Mouse (Mus musculus) intestine, embryonic 15.5 days (tissue): ENCODE measurements around the gene Elmod3. TPM values are rescaled to one million over a fixed set of nuclear protein-coding genes. Genes with fewer than 3 reads are reported as not detected.

Experiments
- ATAC-seq: fragments of 200-750 bp; cut with Nextera tagmentation; 2 replicates; pipeline ENCODE4 v1.8.0; 2017; ENCODE audit warnings: moderate TSS enrichment, moderate library complexity
- H3K27ac ChIP-seq: fragments of 300-500 bp; sonication (generic); 2 replicates; pipeline ENCODE4 v1.5.1; 2015; ENCODE audit warnings: mild to moderate bottlenecking, inconsistent platforms
- H3K27me3 ChIP-seq: fragments of 300-500 bp; sonication (generic); replicated peaks from 2 replicates; pipeline ENCODE4 v1.6.1; 2015; ENCODE audit warnings: inconsistent platforms
- H3K36me3 ChIP-seq: fragments of 300-500 bp; sonication (generic); 2 replicates; pipeline ENCODE4 v1.6.1; 2015; ENCODE audit warnings: inconsistent platforms
- H3K4me1 ChIP-seq: fragments of 300-500 bp; sonication (generic); replicated peaks from 2 replicates; pipeline ENCODE4 v1.6.1; 2015; ENCODE audit warnings: inconsistent platforms
- H3K4me2 ChIP-seq: fragments of 300-500 bp; sonication (generic); replicated peaks from 2 replicates; pipeline ENCODE4 v1.6.1; 2015; ENCODE audit warnings: mild to moderate bottlenecking, inconsistent platforms
- H3K4me3 ChIP-seq: fragments of 300-500 bp; sonication (generic); replicated peaks from 2 replicates; pipeline ENCODE4 v1.5.1; 2015; ENCODE audit warnings: inconsistent platforms
- H3K9ac ChIP-seq: fragments of 300-500 bp; sonication (generic); 2 replicates; pipeline ENCODE4 v1.6.1; 2015; ENCODE audit warnings: inconsistent platforms
- H3K9me3 ChIP-seq: fragments of 300-500 bp; sonication (generic); 2 replicates; pipeline ENCODE4 v1.6.1; 2016; ENCODE audit warnings: inconsistent platforms
- WGBS: fragments of 180-500 bp; shearing (Covaris S2); methylation state at CpG from one replicate; pipeline ENCODE4 v1.1.7; 2015; 5-methylcytosine and 5-hydroxymethylcytosine counted together
- polyA plus RNA-seq: library from polyadenylated mRNA; unstranded; fragments of >200 nt; fragmentation: Nextera tagmentation; extraction: Ambion mirVana; gene quantifications from 2 replicates; pipeline ENCODE4 v1.2.1, GENCODE M21; 2015

Elmod3 gene
- polyA plus RNA-seq, 1 experiment from 2014 or later: 14.3 TPM

DNA sequence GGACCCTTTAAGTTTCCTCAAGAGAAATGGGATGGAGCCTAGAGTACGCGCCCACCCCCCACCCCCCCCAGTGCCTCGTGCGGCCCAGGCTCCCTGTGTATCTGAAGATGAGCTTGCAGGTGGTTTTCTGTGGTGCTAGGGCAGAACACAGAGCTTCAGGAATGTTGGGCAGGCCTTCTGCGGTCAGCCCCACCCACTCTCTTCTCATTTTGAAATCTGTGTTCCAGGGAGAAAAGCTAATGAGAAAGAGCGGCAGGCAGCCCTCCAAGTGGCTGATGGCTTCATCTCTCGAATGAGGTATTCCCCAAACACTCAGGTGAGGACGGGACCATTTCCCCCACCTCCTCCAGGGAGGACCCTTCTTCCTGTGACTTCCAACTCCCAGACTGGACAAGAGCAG lies 37.4 kb downstream of the Elmod3 start:
- no peak overlapping the region for H3K9ac ChIP-seq
- H3K4me2 ChIP-seq: no peak overlapping the region
- no peaks in the 10 kb centered on the region for H3K9me3 ChIP-seq
- no peak overlapping the region for H3K4me3 ChIP-seq
- H3K27ac ChIP-seq: no peak overlapping the region
- H3K27me3 ChIP-seq: no peaks in the 10 kb centered on the region
- ATAC-seq: no peak
- H3K36me3 ChIP-seq: no peaks in the 10 kb centered on the region
- H3K4me1 ChIP-seq: peaks cover 4% of the 10 kb centered on the region
- WGBS: 68% methylated on average over 8 of the region's 8 CpGs

DNA sequence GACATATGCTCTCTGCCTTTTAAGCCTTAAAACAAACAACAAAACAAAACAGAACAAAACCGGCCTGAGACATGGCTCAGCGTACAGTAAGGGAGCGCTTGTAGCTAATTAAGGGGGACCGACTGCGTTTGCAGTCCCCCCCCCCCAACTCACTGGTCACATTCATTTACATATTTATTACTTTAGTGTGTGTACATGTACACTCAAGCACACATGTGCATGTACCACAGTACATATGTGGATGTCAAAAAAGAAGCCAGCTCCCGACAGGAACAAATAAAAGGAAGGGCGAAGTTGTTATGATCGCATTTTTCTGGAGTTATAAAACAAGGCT lies 45.2 kb downstream of the Elmod3 start:
- WGBS: 15% methylated on average over 8 of the region's 8 CpGs
- Histone ChIP-seq H3K4me1 (peaks cover 35% of the 10 kb centered on the region), H3K4me3 (peak overlapping the region; percentile 30), H3K9me3 (no peaks in the 10 kb centered on the region), H3K36me3 (no peaks in the 10 kb centered on the region), H3K27ac (peak overlapping the region; percentile 86), H3K4me2 (peak overlapping the region; percentile 71), H3K9ac (peak overlapping the region; percentile 51), H3K27me3 (no peaks in the 10 kb centered on the region)
- peak; percentile 52 for ATAC-seq

DNA sequence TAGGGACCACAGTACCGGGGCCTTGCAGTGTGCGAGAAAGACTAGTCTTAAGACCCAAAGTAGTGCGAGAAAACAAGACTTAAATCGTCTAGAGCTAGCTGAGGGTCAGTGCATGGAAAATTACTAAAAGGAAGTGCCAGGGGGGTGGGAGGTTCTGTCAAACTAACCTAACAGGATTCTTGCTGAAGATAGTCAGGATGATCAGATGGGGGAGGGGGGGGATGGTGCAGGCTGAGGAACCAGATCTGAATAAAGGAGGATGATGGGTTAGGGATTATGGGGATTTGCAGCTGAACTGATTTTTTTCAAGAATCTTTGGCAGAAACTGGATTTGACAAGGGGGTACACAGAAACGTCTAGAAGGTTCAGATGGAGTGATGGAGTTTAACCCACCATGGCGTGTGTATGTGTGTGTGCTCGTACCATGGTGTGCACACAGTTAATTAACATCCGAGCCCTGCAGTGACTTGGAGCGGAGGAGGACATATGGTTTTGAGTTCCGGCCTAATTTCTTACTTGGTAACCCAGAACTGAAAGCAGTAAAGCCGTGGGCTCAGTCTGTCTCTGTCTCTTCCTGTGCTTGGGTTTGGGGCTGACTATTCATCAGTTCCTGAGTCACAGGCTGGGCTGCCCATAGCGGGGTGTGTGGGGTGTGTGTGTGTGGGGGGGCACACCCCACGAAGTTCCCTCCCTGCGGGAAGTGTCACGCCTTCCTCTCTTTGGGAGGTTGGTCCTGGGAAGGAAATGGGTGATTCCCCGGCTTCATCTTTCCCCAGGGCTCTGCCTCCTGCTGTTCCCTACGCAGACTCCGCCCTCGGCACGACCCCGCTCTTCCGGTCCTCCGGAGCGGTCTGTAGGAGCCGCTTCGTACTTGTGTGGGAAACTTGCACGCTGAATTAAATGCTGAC lies 45.8 kb downstream of the Elmod3 start:
- Histone ChIP-seq H3K9ac (peak overlapping the region; percentile 51), H3K4me3 (peak overlapping the region; percentile 30), H3K27ac (peak overlapping the region; percentile 86), H3K27me3 (no peaks in the 10 kb centered on the region), H3K9me3 (no peaks in the 10 kb centered on the region), H3K4me2 (peak overlapping the region; percentile 71), H3K4me1 (peaks cover 35% of the 10 kb centered on the region), H3K36me3 (no peaks in the 10 kb centered on the region)
- WGBS: 12% methylated on average over 27 of the region's 27 CpGs
- peak; percentile 91 for ATAC-seq

DNA sequence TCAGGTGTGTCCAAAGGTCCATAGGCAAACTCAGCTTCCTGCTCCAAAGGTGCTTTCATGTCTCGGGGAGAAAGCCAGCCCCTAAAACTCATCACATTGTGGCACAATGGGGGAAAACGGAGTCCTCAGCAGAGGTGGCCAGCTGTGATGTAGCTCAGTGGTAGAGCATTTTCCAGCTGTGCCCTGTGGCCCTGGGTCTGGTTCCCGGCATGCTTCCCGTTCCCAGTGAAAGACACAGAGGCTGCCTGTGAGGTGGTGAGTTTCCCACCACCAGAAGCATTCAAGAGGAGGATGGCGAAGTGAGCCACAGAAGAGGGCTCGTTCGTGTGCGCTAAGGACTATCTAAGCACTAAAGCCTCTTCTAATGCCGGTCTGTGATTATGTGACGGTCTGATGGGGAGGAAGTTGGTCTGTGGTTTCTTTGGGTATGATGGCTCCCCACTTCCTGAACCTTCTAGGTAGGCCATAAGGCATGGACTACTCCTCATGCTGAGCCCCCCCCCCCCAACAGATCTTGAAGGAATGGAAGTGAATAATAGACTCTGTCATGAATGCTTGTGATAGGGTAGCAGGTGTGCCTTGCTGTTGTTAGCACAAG lies 47.6 kb downstream of the Elmod3 start:
- ATAC-seq: no peak
- H3K4me1 ChIP-seq: peaks cover 35% of the 10 kb centered on the region
- H3K9ac ChIP-seq: no peak overlapping the region
- WGBS: 85% methylated on average over 10 of the region's 10 CpGs
- H3K36me3 ChIP-seq: no peaks in the 10 kb centered on the region
- no peak overlapping the region for H3K4me2 ChIP-seq
- H3K9me3 ChIP-seq: no peaks in the 10 kb centered on the region
- H3K4me3 ChIP-seq: no peak overlapping the region
- no peaks in the 10 kb centered on the region for H3K27me3 ChIP-seq
- no peak overlapping the region for H3K27ac ChIP-seq

GRCm38 (mm10) chr6:72550025-72550424 lies 48.2 kb downstream of the Elmod3 start:
- Histone ChIP-seq H3K4me2 (no peak overlapping the region), H3K4me3 (no peak overlapping the region), H3K27ac (no peak overlapping the region), H3K36me3 (no peaks in the 10 kb centered on the region), H3K27me3 (no peaks in the 10 kb centered on the region), H3K4me1 (peaks cover 37% of the 10 kb centered on the region), H3K9me3 (no peaks in the 10 kb centered on the region), H3K9ac (no peak overlapping the region)
- WGBS: 69% methylated on average over 6 of the region's 6 CpGs
- ATAC-seq: no peak

- Histone ChIP-seq H3K9ac (no peak overlapping the region), H3K36me3 (no peaks in the 10 kb centered on the region), H3K4me1 (peaks cover 41% of the 10 kb centered on the region), H3K4me3 (no peak overlapping the region), H3K4me2 (peak overlapping the region; percentile 19; the same call in 1 of the 2 replicates), H3K9me3 (no peaks in the 10 kb centered on the region), H3K27me3 (no peaks in the 10 kb centered on the region), H3K27ac (no peak overlapping the region)
- 53% methylated on average over 9 of the region's 9 CpGs for WGBS
- ATAC-seq: peak; percentile 53
Observed at GRCm38 (mm10) chr6:72549041-72549580, 49.1 kb downstream of the Elmod3 start.

DNA sequence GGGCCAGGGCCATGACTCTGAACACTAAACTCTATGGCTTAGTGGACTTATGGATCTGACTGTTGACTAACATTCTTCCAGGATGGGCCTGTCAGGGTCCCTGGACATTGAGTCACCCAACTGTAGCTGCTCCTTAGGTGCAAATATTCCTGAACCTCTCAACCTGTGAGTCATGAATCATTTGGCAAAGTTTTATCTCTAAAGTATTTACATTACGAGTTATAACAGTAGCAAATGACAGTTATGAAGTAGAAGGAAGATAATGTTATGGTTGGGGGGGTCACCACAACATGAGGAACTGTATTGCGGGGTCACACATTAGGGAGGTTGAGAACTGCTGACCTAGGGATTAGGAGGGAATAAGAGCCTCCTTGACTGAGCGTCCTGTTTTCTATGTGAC lies 50.4 kb downstream of the Elmod3 start:
- ATAC-seq: no peak
- no peak overlapping the region for H3K9ac ChIP-seq
- H3K27me3 ChIP-seq: no peaks in the 10 kb centered on the region
- H3K4me1 ChIP-seq: peaks cover 38% of the 10 kb centered on the region
- no peak overlapping the region for H3K4me2 ChIP-seq
- no peaks in the 10 kb centered on the region for H3K36me3 ChIP-seq
- no peak overlapping the region for H3K27ac ChIP-seq
- no peak overlapping the region for H3K4me3 ChIP-seq
- WGBS: 65% methylated on average over 3 of the region's 3 CpGs
- H3K9me3 ChIP-seq: no peaks in the 10 kb centered on the region

- H3K4me3 ChIP-seq: no peak overlapping the region
- no peaks in the 10 kb centered on the region for H3K27me3 ChIP-seq
- no peaks in the 10 kb centered on the region for H3K9me3 ChIP-seq
- 95% methylated on average over 2 of the region's 2 CpGs for WGBS
- no peak for ATAC-seq
- H3K4me1 ChIP-seq: peaks cover 32% of the 10 kb centered on the region
- no peaks in the 10 kb centered on the region for H3K36me3 ChIP-seq
- no peak overlapping the region for H3K27ac ChIP-seq
- no peak overlapping the region for H3K4me2 ChIP-seq
- H3K9ac ChIP-seq: no peak overlapping the region
Observed at GRCm38 (mm10) chr6:72547121-72547520, 51.1 kb downstream of the Elmod3 start.

- Histone ChIP-seq H3K9me3 (no peaks in the 10 kb centered on the region), H3K4me1 (peaks cover 21% of the 10 kb centered on the region), H3K27ac (no peak overlapping the region), H3K4me2 (no peak overlapping the region), H3K9ac (no peak overlapping the region), H3K36me3 (no peaks in the 10 kb centered on the region), H3K27me3 (no peaks in the 10 kb centered on the region), H3K4me3 (no peak overlapping the region)
- no peak for ATAC-seq
- 67% methylated on average over 7 of the region's 7 CpGs for WGBS
Observed at GRCm38 (mm10) chr6:72545377-72545776, 52.8 kb downstream of the Elmod3 start.

- no peaks in the 10 kb centered on the region for H3K9me3 ChIP-seq
- peak within 1 kb of the TSS; percentile 22 for H3K9ac ChIP-seq
- peak; percentile 35 for ATAC-seq
- peak within 1 kb of the TSS; percentile 56 for H3K4me2 ChIP-seq
- peaks cover 13% of the 10 kb centered on the region for H3K4me1 ChIP-seq
- peak within 1 kb of the TSS; percentile 30 for H3K4me3 ChIP-seq
- H3K27ac ChIP-seq: 0 out of 2 replicates have a peak within 1 kb of the TSS, but pooled peaks have one; percentile 3
- 8% methylated on average over 23 of the region's 23 CpGs for WGBS
- no peaks in the 10 kb centered on the region for H3K27me3 ChIP-seq
- H3K36me3 ChIP-seq: no peaks in the 10 kb centered on the region
Observed at GRCm38 (mm10) chr6:72544283-72544987, 53.8 kb downstream of the Elmod3 start, which contains the start of gene Capg. Capg (plus strand) TSS chr6:72544391.

GRCm38 (mm10) chr6:72543265-72543850 lies 54.9 kb downstream of the Elmod3 start:
- H3K27ac ChIP-seq: no peak overlapping the region
- H3K36me3 ChIP-seq: no peaks in the 10 kb centered on the region
- ATAC-seq: no peak
- no peak overlapping the region for H3K4me2 ChIP-seq
- H3K4me3 ChIP-seq: no peak overlapping the region
- WGBS: 74% methylated on average over 12 of the region's 12 CpGs
- no peaks in the 10 kb centered on the region for H3K9me3 ChIP-seq
- H3K9ac ChIP-seq: no peak overlapping the region
- peaks cover 15% of the 10 kb centered on the region for H3K4me1 ChIP-seq
- no peaks in the 10 kb centered on the region for H3K27me3 ChIP-seq
